Mouse (Mus musculus) cerebellum, adult 18-20 months (tissue): ENCODE results near the gene Ihh.
A peak's percentile ranks its signal among the peaks of the same experiment; 100 is the strongest.

Experiments
- DNase-seq, 2 experiments: peaks; one replicate each; pipeline ENCODE4 v3.0.0; 2021

The Ihh gene

GRCm38 (mm10) chr1:74941651-74942360 is 9.7 kb downstream of the Ihh start:
- no peak for DNase-seq

- no peak for DNase-seq
Observed at GRCm38 (mm10) chr1:74939762-74940161, 11.7 kb downstream of the Ihh start.

DNA sequence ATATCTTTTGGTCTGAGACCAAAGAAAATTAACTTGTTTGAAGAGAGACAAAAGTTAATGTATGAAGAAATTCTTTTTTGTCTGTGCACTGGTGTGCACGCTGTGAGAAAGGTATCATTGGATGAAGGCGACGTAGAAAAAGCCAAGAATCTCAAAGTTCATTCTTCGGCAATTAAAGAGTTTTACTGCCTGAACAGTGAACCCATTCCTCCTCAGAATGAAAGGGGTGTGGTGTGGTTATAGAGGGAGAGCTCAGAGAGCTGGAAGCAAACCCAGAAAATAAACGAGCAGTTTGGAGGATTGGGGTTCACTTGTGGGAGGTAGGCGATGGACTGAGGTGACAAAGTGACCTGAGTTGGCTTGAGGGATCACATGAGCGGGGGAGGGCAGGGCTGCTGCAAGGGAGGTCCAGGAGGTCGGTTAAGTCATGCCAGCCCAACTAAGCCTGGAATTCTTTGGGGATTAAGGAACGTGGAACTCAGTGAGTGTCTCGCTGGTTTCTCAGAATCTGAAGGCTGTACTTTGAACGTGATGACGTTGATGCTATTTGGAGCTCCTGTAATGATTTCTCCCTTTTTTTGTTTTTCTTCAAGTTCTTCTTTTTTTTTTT is 15.1 kb downstream of the Ihh start:
- no peak for DNase-seq

DNA sequence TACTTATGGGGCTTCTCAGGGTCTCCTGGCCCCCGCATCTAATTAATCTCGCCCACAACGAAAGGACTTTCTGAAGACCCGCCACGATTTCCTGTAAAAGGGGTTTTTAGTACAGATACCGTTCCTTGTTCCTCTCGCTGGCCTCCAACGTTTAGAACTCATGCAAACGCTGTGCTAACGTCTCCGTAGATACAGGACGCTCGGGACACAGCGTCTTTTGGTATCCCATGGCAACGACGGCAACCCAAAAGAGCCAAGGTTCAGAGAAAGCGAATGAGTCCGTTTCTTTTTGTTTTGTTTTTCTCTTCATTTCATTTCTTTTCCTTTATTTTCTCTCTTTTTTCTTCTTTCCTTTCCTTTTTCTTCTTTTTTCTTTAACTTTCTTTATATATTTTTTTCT is 16.1 kb downstream of the Ihh start, which contains the start of gene Cfap65:
TSS of gene Cfap65 (minus strand) at position 198 of the 400 bp plus-strand sequence.
- peak in 1 of 2 experiments; percentile 31 for DNase-seq

DNA sequence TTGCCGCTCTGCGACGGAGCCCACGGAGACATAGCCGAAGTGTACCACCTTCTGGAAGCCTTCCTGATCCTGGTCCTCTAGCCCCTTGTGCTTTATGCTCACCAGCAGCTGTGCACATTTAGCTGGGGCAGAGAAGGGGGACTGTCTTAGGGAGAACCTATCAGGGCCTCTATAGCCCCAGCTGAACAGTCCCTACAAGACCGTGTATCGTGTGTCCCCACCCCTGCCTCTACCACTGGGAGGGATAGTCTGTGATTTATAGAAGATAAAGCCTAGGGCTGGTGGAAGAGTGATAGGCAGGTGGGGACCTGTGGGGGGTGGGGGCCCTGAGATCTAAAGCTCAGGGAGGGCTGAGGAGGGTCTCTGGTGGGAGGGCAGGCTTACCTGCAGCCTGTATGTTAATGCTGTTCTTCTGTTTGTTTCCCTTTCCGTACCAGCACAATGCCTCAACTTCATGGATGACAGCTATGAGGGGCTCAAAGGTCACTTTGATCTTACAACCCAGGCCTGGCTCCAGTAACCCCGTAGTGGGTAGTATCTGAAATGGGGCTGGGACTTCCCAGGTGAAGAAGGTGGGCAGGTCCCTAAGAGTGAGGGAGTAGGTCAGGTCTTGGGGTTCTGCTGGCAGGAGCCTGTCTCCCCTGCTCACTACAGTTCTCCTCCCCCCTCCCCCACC is 23.7 kb downstream of the Ihh start:
- DNase-seq: no peak

DNA sequence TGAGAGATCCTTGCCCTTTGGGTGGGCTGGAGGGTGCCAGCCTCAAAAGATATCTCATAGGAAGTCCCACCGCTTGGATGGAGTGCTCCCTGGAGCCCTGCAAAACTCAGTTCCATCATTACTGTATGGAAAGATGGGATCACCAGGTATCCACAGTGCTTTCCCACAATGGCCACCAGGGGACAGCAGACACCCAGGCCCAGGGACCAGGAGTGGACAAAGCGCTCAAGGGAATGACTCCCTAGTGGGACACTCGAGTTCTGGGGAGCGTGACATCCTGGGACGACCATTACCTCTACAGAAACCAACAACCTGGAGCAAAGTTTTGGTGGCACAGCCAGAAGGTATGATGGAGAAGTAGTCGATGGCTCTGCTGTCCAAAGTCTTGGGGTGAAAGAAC is 24.8 kb downstream of the Ihh start:
- DNase-seq: peak; percentile 36 to 51

DNA sequence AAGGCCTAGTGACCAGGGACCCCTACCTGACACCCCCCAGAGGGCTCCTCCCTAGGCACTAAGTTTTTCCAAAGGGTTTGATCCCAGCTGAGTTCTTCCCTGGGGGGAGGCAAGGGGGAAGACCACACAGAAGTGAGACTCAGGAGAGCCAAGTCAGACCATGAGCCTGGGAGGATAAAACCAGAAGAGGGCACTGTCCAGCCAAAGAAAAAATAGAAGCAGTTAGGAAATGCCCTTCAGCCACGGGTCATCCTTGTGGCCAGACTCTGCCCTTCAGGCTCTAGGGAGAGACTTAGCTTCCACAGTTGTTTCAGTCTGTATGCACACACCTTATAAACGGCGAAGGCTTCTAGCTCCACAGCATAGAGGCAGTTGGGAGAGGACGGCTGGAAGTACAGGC is 27.0 kb downstream of the Ihh start:
- DNase-seq: no peak

GRCm38 (mm10) chr1:74915706-74916105 is 35.8 kb downstream of the Ihh start:
- no peak for DNase-seq

DNA sequence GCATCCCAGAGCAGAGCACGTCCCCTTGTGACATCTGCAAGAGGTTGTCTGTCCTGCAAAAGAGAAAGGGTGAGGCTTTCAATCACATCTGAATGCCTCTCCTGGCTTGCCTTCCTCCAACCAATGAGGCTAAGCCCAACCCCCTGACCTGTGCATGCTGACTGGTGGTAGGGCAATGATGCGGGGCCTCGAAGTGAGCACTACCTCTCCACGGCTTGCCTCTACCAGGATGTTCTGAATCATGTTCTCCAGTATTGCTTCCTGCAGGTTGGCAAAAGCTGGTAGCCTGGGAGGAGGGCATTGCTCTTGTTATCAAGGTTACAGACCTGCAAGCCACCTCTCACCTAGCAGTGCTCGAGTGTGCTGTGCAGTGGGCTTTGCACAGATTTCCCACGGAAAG is 49.3 kb downstream of the Ihh start:
- DNase-seq: no peak

DNA sequence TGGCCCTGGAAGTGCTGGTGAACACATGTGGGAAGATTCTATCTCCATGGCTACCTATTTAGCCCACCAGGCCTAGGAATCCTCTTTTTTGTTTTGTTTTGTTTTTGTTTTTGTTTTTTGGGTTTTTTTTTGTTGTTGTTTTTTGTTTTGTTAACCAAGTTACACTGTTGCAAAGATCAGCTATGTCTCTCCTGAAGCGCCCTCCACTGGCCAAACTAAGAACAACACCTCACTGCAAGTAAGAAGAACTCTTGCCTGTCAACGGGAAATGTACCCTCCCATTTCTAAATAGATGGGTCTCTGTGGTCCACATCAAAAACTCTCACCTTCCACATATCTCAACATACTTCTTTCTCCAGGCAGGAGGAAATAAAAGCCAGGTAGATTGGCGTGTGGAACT is 49.8 kb downstream of the Ihh start:
- peak; percentile 68 to 76 for DNase-seq

GRCm38 (mm10) chr1:74900341-74901285 is 50.9 kb downstream of the Ihh start:
- DNase-seq: no peak

DNA sequence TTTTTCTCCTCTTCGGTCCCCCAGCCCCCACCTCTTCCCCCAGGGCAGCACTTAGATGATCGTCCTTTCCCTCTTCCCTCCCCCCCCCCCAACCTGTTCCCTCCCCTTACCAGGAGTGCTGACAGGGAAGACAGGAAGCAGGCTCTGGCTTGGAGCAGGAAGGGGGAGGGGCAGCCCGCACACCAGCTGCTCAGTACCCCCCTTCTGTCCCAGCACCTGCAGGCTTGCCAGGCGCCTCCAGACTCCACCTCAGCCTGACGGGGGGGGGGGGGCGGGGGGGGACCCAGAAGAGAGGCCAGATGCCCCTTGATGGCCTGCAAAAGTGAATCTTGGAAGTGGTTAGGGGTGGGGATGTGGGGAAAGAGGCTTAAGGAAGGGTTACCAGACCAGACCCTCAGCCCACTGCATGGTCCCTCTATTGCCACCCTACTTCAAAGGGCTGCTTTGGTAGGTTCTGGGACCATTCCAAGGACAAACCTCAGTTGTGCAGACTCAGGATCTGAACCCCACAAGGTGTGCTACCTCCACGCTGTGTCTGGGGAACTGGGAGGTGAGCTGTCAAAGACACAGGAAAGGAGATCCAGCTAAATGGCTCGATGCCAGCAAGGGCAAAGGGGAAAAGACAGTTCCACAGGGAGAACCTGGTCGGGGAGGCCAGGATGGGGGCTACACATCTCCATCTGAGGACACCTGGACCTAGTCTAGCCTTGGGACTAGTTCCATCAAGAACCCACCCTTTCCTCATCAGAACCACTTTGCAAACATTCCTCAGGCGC is 52.6 kb downstream of the Ihh start:
- no peak for DNase-seq

GRCm38 (mm10) chr1:74897976-74898375 is 53.5 kb downstream of the Ihh start:
- no peak for DNase-seq
